Mouse (Mus musculus): Measurements from ENCODE around the gene Snx33. TPM values are rescaled to one million over a fixed set of nuclear protein-coding genes. Genes with fewer than 3 reads are reported as not detected.
A peak's percentile ranks its signal among the peaks of the same experiment; 100 is the strongest.

Gene Snx33
- total RNA-seq (2012; rRNA removed) = 2.6 and 3.2 TPM in 2 replicates
- 1.4 and 1.7 TPM in 2 replicates for total RNA-seq (2014; rRNA removed)
- polyA plus RNA-seq (2012; ENCODE audit: insufficient read length, low read depth) = 2.2 and 2.6 TPM in 2 replicates

GRCm38 (mm10) chr9:56928041-56928811, at the start of gene Snx33:
Gene Snx33 (minus strand): TSS chr9:56928371.
- Histone ChIP-seq H3K4me1 (ENCODE audit: control insufficient read depth in 1 of 2, insufficient read depth in 2 of 2) (peaks cover 17 to 34% of the 10 kb centered on the region in 2 experiments), H3K79me2 (replicated peaks; ENCODE audit: control insufficient read depth, extremely low read depth, insufficient read depth, poor library complexity, severe bottlenecking) (no peaks in the 10 kb centered on the region), H3K9me3 (replicated peaks; ENCODE audit: low read length) (no peaks in the 10 kb centered on the region), H3K4me2 (ENCODE audit: insufficient read depth, low read depth, poor library complexity, severe bottlenecking) (peak within 1 kb of the TSS; percentile 68), H3K36me3 (replicated peaks in 1 of 2; ENCODE audit: control insufficient read depth in 1 of 2, insufficient read depth in 1 of 2, low read length in 1 of 2) (peaks cover 0 to 29% of the 10 kb centered on the region in 2 experiments), H3K4me3 (replicated peaks in 1 of 3; ENCODE audit: low read depth in 2 of 3, low read length in 2 of 3, poor library complexity in 1 of 3) (peak within 1 kb of the TSS; percentile 66 to 79 (median 77)), H3K9ac (ENCODE audit: insufficient read depth, low read depth) (peak within 1 kb of the TSS; percentile 87), H3K27ac (ENCODE audit: insufficient read depth, low read depth) (no peak within 1 kb of the TSS), H3K27me3 (replicated peaks) (peaks cover 28% of the 10 kb centered on the region)
- in situ Hi-C loops (cut with MboI; ENCODE audit: low pct_ligation_motif_present, low pct_unique_long_range_greater_than_20kb, low sequenced_read_pairs) (no loop called here), dilution Hi-C loops (cut with MboI; ENCODE audit: extremely low pct_ligation_motif_present, extremely low pct_unique_long_range_greater_than_20kb, low sequenced_read_pairs) (no loop called here)
- peak; percentile 63 for DNase-seq (ENCODE audit: extremely low read depth)
- peak; percentile 52 for TF ChIP-seq RAD21 (IDR thresholded peaks at IDR 0.05; ENCODE audit: low read depth, low read length)
- TF ChIP-seq NRF1 (IDR thresholded peaks at IDR 0.05; ENCODE audit: low read depth, low read length) = no peak
- no peak for TF ChIP-seq SIN3A (IDR thresholded peaks at IDR 0.05; ENCODE audit: low read length)
- TF ChIP-seq E2F4 (IDR thresholded peaks at IDR 0.05; ENCODE audit: insufficient replicate concordance, low read depth, low read length) = 0 out of 2 replicates have a peak, but pooled peaks have one; percentile 23
- TF ChIP-seq ZMIZ1 (IDR thresholded peaks at IDR 0.05; ENCODE audit: low read depth, low read length) = no peak
- 0 out of 2 replicates have a peak, but pooled peaks have one; percentile 21 for TF ChIP-seq EP300 (IDR thresholded peaks at IDR 0.05; ENCODE audit: low read length)
- no peak for TF ChIP-seq CHD1 (IDR thresholded peaks at IDR 0.05; ENCODE audit: low read depth, low read length)
- peak; percentile 31; the same call in 1 of the 2 replicates for TF ChIP-seq MAX (IDR thresholded peaks at IDR 0.05; ENCODE audit: low read length)
- TF ChIP-seq NELFE (IDR thresholded peaks at IDR 0.05; ENCODE audit: low read depth, low read length) = peak; percentile 54
- TF ChIP-seq MEF2A (IDR thresholded peaks at IDR 0.05; ENCODE audit: borderline replicate concordance, low read depth, low read length) = peak; percentile 4; the same call in 1 of the 2 replicates
- TF ChIP-seq ELF1 (IDR thresholded peaks at IDR 0.05; ENCODE audit: low read depth, low read length) = peak; percentile 69
- 0 out of 2 replicates have a peak, but pooled peaks have one; percentile 31 for TF ChIP-seq TBP (conservative IDR thresholded peaks at IDR 0.05; ENCODE audit: low read depth, low read length)
- peak; percentile 67 for TF ChIP-seq POLR2A (IDR thresholded peaks at IDR 0.05; ENCODE audit: low read depth, low read length)
- peak; percentile 14; the same call in 1 of the 2 replicates for TF ChIP-seq BHLHE40 (IDR thresholded peaks at IDR 0.05; ENCODE audit: low read depth, low read length)
- no peak for TF ChIP-seq USF2 (conservative IDR thresholded peaks at IDR 0.05; ENCODE audit: low read depth, low read length)
- TF ChIP-seq TCF12 (IDR thresholded peaks at IDR 0.05; ENCODE audit: low read depth, low read length) = 0 out of 2 replicates have a peak, but pooled peaks have one; percentile 26
- peak; percentile 23; the same call in 1 of the 2 replicates for TF ChIP-seq SMC3 (IDR thresholded peaks at IDR 0.05; ENCODE audit: low read depth, low read length)
- TF ChIP-seq CTCF (conservative IDR thresholded peaks at IDR 0.05 in 1 of 2, IDR thresholded peaks at IDR 0.05 in 1 of 2; ENCODE audit: low read depth in 2 of 2, low read length in 2 of 2) = peak in 1 of 2 experiments; percentile 70; a peak in 2 of 4 replicates
- peak; percentile 84 for TF ChIP-seq UBTF (IDR thresholded peaks at IDR 0.05; ENCODE audit: low read depth, low read length)
- 0 out of 2 replicates have a peak, but pooled peaks have one; percentile 24 for TF ChIP-seq MXI1 (IDR thresholded peaks at IDR 0.05; ENCODE audit: low read depth, low read length)
- no peak for TF ChIP-seq IRF4 (IDR thresholded peaks at IDR 0.05; ENCODE audit: low read depth, low read length)
- 0 out of 2 replicates have a peak, but pooled peaks have one; percentile 32 for TF ChIP-seq MYC (IDR thresholded peaks at IDR 0.05; ENCODE audit: low read depth, low read length)
- TF ChIP-seq MAZ (IDR thresholded peaks at IDR 0.05; ENCODE audit: low read depth, low read length) = no peak; the same call in 1 of the 2 replicates
- 0 out of 2 replicates have a peak, but pooled peaks have one; percentile 22 for TF ChIP-seq CHD2 (IDR thresholded peaks at IDR 0.05; ENCODE audit: low read length)
- TF ChIP-seq GABPA (IDR thresholded peaks at IDR 0.05; ENCODE audit: insufficient replicate concordance, low read depth, low read length) = no peak
- no peak for TF ChIP-seq KAT2A (IDR thresholded peaks at IDR 0.05; ENCODE audit: insufficient replicate concordance, low read length)
- no peak for TF ChIP-seq PAX5 (IDR thresholded peaks at IDR 0.05; ENCODE audit: low read length)

Data from CH12.LX (cell line).